Mouse (Mus musculus) left cerebral cortex, postnatal 4 days (tissue): ENCODE measurements around the gene Ddx1. TPM values are rescaled to one million over a fixed set of nuclear protein-coding genes. Genes with fewer than 3 reads are reported as not detected.

ENCODE experiments used
- DNase-seq: peaks from one replicate; pipeline ENCODE4 v3.0.0-alpha.2; 2022
- intact Hi-C: fragments of 180-260 bp; cut with DNase I; formaldehyde crosslinking; loops from one replicate; pipeline ENCODE4 v1.15.1; 2025
- total RNA-seq, 2 experiments: library from RNA; stranded (reverse); gene quantifications; 2 replicates each; pipeline ENCODE4 v1.2.3; 2021

Ddx1 gene
- total RNA-seq, 2 experiments from 2014 or later, result 127 to 137 TPM

DNA sequence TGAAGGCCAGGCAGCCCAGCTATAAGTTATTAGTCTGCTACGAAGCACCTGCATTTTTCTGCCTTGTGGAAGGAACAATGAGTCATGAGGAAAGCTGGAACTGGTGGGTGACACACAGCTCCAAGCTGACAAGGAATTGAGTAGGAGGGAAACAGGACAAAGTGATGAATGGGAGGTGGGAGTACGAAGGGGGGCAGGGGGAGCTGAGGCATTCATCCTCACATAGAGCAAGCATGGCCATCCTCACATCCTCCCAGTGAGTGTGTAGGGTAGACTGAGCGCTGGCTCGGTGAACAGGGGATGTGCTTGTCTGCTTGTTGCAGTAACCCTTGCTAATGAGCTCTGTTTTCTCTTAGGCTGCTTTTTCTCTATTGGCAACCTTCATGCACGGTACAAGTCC is 81.9 kb downstream of the Ddx1 start:
- no peak for DNase-seq
- intact Hi-C loops, result no loop called here

Other genes starting within 250 kb of the Ddx1 start
- gene Nbas, start 19.9 kb upstream of the Ddx1 start, total RNA-seq, result 10 to 100 TPM; 33.9 to 37.2 TPM